Mouse (Mus musculus): ENCODE measurements around the gene Syt14. TPM values are rescaled to one million over a fixed set of nuclear protein-coding genes. Genes with fewer than 3 reads are reported as not detected.

Syt14 gene
- polyA plus RNA-seq, 1 experiment from 2014 or later: 5.8 TPM

DNA sequence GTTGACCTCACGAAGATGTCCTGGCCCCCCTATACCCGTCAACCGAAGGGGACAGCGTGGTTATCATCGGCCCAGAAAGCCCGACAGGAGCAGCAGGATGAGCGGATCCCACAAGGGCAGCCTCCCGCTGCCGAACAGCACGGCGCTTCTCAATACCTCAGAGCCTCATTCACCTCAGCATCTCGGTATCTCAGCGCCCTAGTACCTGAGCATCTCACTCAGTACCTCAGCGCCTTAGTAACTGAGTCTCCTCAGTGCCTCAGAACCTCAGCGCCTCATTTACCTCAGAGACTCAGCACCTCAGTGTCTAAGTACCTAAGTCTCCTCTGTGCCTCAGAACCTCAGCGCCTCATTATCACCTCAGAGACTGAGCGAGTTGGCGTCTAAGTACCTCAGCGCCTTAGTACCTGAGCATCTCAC lies 614 bp downstream of the Syt14 start:
- Histone ChIP-seq H3K4me3 (replicated peaks) (peak overlapping the region; percentile 85), H3K36me3 (replicated peaks) (no peaks in the 10 kb centered on the region), H3K9ac (peak overlapping the region; percentile 82), H3K9me3 (replicated peaks) (no peaks in the 10 kb centered on the region), H3K4me1 (replicated peaks) (peaks cover 22% of the 10 kb centered on the region), H3K27me3 (peaks cover 30% of the 10 kb centered on the region), H3K27ac (replicated peaks) (peak overlapping the region; percentile 89), H3K4me2 (peak overlapping the region; percentile 85)
- no peak; the same call in 1 of the 2 replicates for ATAC-seq (ENCODE audit: insufficient read depth)
- under 1% methylated on average over 19 of the region's 19 CpGs for WGBS (ENCODE audit: insufficient replicate concordance)

GRCm38 (mm10) chr1:193024311-193024710 lies 11.3 kb downstream of the Syt14 start:
- ATAC-seq (ENCODE audit: insufficient read depth): no peak
- no peak overlapping the region for H3K27ac ChIP-seq (replicated peaks)
- H3K36me3 ChIP-seq (replicated peaks): peaks cover 36% of the 10 kb centered on the region
- H3K9me3 ChIP-seq (replicated peaks): no peaks in the 10 kb centered on the region
- no peak overlapping the region for H3K4me2 ChIP-seq
- no peak overlapping the region for H3K9ac ChIP-seq
- WGBS (ENCODE audit: insufficient replicate concordance): 58% methylated on average over 1 of the region's 1 CpGs
- no peaks in the 10 kb centered on the region for H3K27me3 ChIP-seq
- no peak overlapping the region for H3K4me3 ChIP-seq (replicated peaks)
- H3K4me1 ChIP-seq (replicated peaks): peaks cover 5% of the 10 kb centered on the region; the same call in 1 of the 2 replicates

DNA sequence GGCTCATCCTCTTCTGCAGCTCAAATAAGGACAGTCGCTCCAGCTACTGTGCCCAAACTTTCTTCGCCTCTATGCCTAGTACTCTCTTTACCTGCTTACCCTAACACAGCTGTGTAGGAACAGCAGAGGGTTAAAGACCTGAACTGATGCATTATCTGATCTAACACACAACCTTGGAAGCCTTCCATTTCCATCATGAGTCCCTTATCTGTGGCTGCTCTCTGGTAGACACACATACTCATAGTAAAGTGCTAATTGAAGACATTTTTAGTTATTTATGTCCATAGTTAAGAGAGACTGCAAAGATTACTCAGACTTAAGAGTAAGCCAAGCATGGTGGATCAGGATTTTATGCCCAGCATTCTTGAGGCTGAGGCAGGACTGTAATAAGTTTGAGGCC lies 23.2 kb downstream of the Syt14 start:
- Histone ChIP-seq H3K27me3 (no peaks in the 10 kb centered on the region), H3K4me1 (replicated peaks) (peaks cover 47% of the 10 kb centered on the region), H3K27ac (replicated peaks) (peak overlapping the region; percentile 90), H3K36me3 (replicated peaks) (0 out of 2 replicates have a peak, but pooled peaks cover 8% of the 10 kb centered on the region), H3K9ac (no peak overlapping the region), H3K4me3 (replicated peaks) (no peak overlapping the region), H3K9me3 (replicated peaks) (no peaks in the 10 kb centered on the region), H3K4me2 (peak overlapping the region; percentile 29)
- ATAC-seq (ENCODE audit: insufficient read depth): peak; percentile 68
- WGBS (ENCODE audit: insufficient replicate concordance): 77% methylated on average over 2 of the region's 2 CpGs

- no peaks in the 10 kb centered on the region for H3K9me3 ChIP-seq (replicated peaks)
- no peaks in the 10 kb centered on the region for H3K27me3 ChIP-seq
- peak overlapping the region; percentile 90 for H3K27ac ChIP-seq (replicated peaks)
- peaks cover 51% of the 10 kb centered on the region for H3K4me1 ChIP-seq (replicated peaks)
- 0 out of 2 replicates have a peak, but pooled peaks cover 5% of the 10 kb centered on the region for H3K36me3 ChIP-seq (replicated peaks)
- ATAC-seq (ENCODE audit: insufficient read depth): peak; percentile 95
- peak overlapping the region; percentile 56 for H3K4me2 ChIP-seq
- no peak overlapping the region for H3K9ac ChIP-seq
- WGBS (ENCODE audit: insufficient replicate concordance): 38% methylated on average over 3 of the region's 3 CpGs
- peak overlapping the region; percentile 22; the same call in 1 of the 2 replicates for H3K4me3 ChIP-seq (replicated peaks)
Observed at GRCm38 (mm10) chr1:193011000-193011769, 24.4 kb downstream of the Syt14 start.

- Histone ChIP-seq H3K9ac (no peak overlapping the region), H3K9me3 (replicated peaks) (no peaks in the 10 kb centered on the region), H3K4me1 (replicated peaks) (peaks cover 63% of the 10 kb centered on the region), H3K4me2 (no peak overlapping the region), H3K27ac (replicated peaks) (0 out of 2 replicates have a peak overlapping the region, but pooled peaks have one; percentile 49), H3K27me3 (no peaks in the 10 kb centered on the region), H3K4me3 (replicated peaks) (no peak overlapping the region), H3K36me3 (replicated peaks) (no peaks in the 10 kb centered on the region)
- no peak for ATAC-seq (ENCODE audit: insufficient read depth)
- WGBS (ENCODE audit: insufficient replicate concordance): 91% methylated on average over 1 of the region's 1 CpGs
Observed at GRCm38 (mm10) chr1:193004581-193004980, 31.0 kb downstream of the Syt14 start.

GRCm38 (mm10) chr1:193003953-193004352 lies 31.6 kb downstream of the Syt14 start:
- Histone ChIP-seq H3K27ac (replicated peaks) (peak overlapping the region; percentile 49; the same call in 1 of the 2 replicates), H3K4me2 (no peak overlapping the region), H3K9ac (no peak overlapping the region), H3K4me1 (replicated peaks) (peaks cover 57% of the 10 kb centered on the region), H3K27me3 (no peaks in the 10 kb centered on the region), H3K9me3 (replicated peaks) (no peaks in the 10 kb centered on the region), H3K4me3 (replicated peaks) (no peak overlapping the region), H3K36me3 (replicated peaks) (no peaks in the 10 kb centered on the region)
- WGBS (ENCODE audit: insufficient replicate concordance): 91% methylated on average over 2 of the region's 2 CpGs
- ATAC-seq (ENCODE audit: insufficient read depth): no peak

DNA sequence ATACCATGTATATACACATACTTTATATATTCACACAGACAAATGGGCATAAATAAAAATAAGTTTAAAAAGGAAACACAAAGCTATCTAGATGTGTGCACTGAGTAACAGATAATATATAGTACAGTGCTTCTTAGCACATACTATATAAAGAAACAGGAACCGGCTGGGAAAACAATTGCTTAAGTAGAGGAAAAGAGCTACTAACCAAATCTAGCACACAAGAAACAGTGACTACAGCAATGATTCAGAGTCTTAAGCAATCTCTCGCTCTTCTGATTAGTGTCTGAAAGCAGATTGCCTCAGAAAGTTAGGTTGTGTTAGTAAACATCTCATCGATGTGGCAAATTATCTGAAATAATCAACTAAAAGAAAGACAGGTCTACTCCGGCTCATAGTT lies 33.3 kb downstream of the Syt14 start:
- Histone ChIP-seq H3K36me3 (replicated peaks) (no peaks in the 10 kb centered on the region), H3K4me2 (peak overlapping the region; percentile 54), H3K9me3 (replicated peaks) (no peaks in the 10 kb centered on the region), H3K27ac (replicated peaks) (peak overlapping the region; percentile 96), H3K27me3 (no peaks in the 10 kb centered on the region), H3K4me1 (replicated peaks) (peaks cover 71% of the 10 kb centered on the region), H3K4me3 (replicated peaks) (no peak overlapping the region), H3K9ac (0 out of 2 replicates have a peak overlapping the region, but pooled peaks have one; percentile 11)
- WGBS (ENCODE audit: insufficient replicate concordance): 63% methylated on average over 4 of the region's 4 CpGs
- no peak for ATAC-seq (ENCODE audit: insufficient read depth)

DNA sequence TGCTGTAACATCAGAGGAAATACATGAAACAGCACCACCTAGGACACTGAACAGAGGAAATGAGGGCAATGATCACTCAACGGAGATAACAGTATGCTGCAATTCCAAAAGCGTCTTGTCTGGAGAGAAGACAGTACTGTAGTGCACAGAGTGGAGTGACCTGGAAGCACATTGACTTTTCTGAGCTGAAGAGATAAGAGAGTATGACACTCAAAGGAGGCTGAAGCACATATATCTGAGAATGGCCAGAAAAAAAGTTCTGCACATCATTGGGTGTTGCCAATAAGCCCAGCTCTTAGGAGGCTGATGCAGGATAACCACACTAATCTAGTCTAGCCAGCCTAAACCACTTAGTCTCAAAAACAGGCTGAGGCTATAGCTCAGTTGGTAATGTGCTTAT lies 34.0 kb downstream of the Syt14 start:
- no peaks in the 10 kb centered on the region for H3K27me3 ChIP-seq
- H3K9ac ChIP-seq: 0 out of 2 replicates have a peak overlapping the region, but pooled peaks have one; percentile 3
- no peaks in the 10 kb centered on the region for H3K36me3 ChIP-seq (replicated peaks)
- 8% methylated on average over 2 of the region's 2 CpGs for WGBS (ENCODE audit: insufficient replicate concordance)
- peak overlapping the region; percentile 50 for H3K4me2 ChIP-seq
- H3K9me3 ChIP-seq (replicated peaks): no peaks in the 10 kb centered on the region
- no peak overlapping the region for H3K4me3 ChIP-seq (replicated peaks)
- ATAC-seq (ENCODE audit: insufficient read depth): peak; percentile 99
- H3K27ac ChIP-seq (replicated peaks): peak overlapping the region; percentile 96
- H3K4me1 ChIP-seq (replicated peaks): peaks cover 68% of the 10 kb centered on the region

- Histone ChIP-seq H3K4me2 (peak overlapping the region; percentile 50), H3K4me1 (replicated peaks) (peaks cover 63% of the 10 kb centered on the region)
- ATAC-seq (ENCODE audit: insufficient read depth): no peak
Observed at GRCm38 (mm10) chr1:193000908-193001307, 34.7 kb downstream of the Syt14 start.

GRCm38 (mm10) chr1:192994179-192994873 lies 41.2 kb downstream of the Syt14 start:
- WGBS (ENCODE audit: insufficient replicate concordance): 44% methylated on average over 2 of the region's 2 CpGs
- H3K27ac ChIP-seq (replicated peaks): peak overlapping the region; percentile 87
- peaks cover 52% of the 10 kb centered on the region for H3K4me1 ChIP-seq (replicated peaks)
- H3K4me3 ChIP-seq (replicated peaks): 0 out of 2 replicates have a peak overlapping the region, but pooled peaks have one; percentile 7
- peak overlapping the region; percentile 60 for H3K4me2 ChIP-seq
- no peaks in the 10 kb centered on the region for H3K27me3 ChIP-seq
- H3K9ac ChIP-seq: peak overlapping the region; percentile 30; the same call in 1 of the 2 replicates
- H3K9me3 ChIP-seq (replicated peaks): no peaks in the 10 kb centered on the region
- H3K36me3 ChIP-seq (replicated peaks): no peaks in the 10 kb centered on the region
- ATAC-seq (ENCODE audit: insufficient read depth): peak; percentile 93

More at GRCm38 (mm10) chr1:193000908-193001307, 34.7 kb downstream of the Syt14 start:
- Histone ChIP-seq H3K27ac (replicated peaks) (peak overlapping the region; percentile 96), H3K4me3 (replicated peaks) (no peak overlapping the region), H3K9ac (0 out of 2 replicates have a peak overlapping the region, but pooled peaks have one; percentile 3), H3K27me3 (no peaks in the 10 kb centered on the region), H3K9me3 (replicated peaks) (no peaks in the 10 kb centered on the region), H3K36me3 (replicated peaks) (no peaks in the 10 kb centered on the region)

- Histone ChIP-seq H3K4me2 (peak overlapping the region; percentile 60), H3K4me1 (replicated peaks) (peaks cover 47% of the 10 kb centered on the region), H3K9me3 (replicated peaks) (no peaks in the 10 kb centered on the region), H3K27me3 (no peaks in the 10 kb centered on the region), H3K36me3 (replicated peaks) (no peaks in the 10 kb centered on the region), H3K4me3 (replicated peaks) (no peak overlapping the region), H3K27ac (replicated peaks) (peak overlapping the region; percentile 87), H3K9ac (0 out of 2 replicates have a peak overlapping the region, but pooled peaks have one; percentile 11)
- ATAC-seq (ENCODE audit: insufficient read depth): peak; percentile 85
Observed at GRCm38 (mm10) chr1:192993491-192993890, 42.1 kb downstream of the Syt14 start.

All from liver, embryonic 15.5 days (tissue).